Mouse (Mus musculus): Measurements from ENCODE around the gene Armc12.

DNA sequence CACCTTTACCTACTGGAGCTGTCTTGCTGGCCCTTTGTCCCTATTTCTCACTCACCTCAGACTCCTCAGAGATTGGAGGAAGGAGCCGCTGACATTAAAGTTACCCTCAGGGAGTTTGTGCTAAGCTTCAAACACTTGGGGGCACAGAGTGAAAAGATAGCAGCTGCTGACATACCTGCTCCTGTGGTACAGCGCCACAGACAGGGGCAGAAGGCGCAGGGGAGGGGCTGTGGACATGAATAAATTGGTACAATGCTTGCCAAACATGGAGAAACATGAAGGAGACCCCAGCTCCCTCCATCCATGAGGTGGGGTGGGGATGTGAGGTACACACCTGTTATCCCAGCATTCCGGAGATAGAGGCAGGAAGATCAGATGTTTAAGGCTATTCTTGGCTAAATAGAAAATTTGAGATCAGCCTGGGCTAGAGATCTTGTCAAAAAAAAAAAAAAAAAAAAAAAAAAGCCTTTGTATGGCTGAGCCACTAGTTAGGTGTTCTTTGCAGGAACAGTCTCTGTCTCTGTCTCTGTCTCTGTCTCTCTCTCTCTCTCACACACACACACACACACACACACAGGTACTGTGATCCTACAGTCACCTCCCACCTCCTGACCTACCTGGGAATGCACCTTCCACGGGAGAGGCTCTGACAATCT is 9.4 kb upstream of the Armc12 start:
- no peak for TF ChIP-seq CTCF (IDR thresholded peaks at IDR 0.05; ENCODE audit: low read depth, low read length)
- no peak for TF ChIP-seq GATA1 (IDR thresholded peaks at IDR 0.05; ENCODE audit: borderline replicate concordance, low read length)
- no peak for TF ChIP-seq TAL1 (conservative IDR thresholded peaks at IDR 0.05; ENCODE audit: low read depth, low read length)
- no peak for TF ChIP-seq POLR2AphosphoS5 (IDR thresholded peaks at IDR 0.05; ENCODE audit: insufficient replicate concordance, low read depth, low read length)
